Mouse (Mus musculus): Measurements from ENCODE around the gene Pakap.

Pakap gene

GRCm38 (mm10) chr4:57771558-57772219 lies 203.7 kb downstream of the Pakap start:
- no peak for DNase-seq

GRCm38 (mm10) chr4:57772851-57773510 lies 205.0 kb downstream of the Pakap start:
- DNase-seq, result no peak

DNA sequence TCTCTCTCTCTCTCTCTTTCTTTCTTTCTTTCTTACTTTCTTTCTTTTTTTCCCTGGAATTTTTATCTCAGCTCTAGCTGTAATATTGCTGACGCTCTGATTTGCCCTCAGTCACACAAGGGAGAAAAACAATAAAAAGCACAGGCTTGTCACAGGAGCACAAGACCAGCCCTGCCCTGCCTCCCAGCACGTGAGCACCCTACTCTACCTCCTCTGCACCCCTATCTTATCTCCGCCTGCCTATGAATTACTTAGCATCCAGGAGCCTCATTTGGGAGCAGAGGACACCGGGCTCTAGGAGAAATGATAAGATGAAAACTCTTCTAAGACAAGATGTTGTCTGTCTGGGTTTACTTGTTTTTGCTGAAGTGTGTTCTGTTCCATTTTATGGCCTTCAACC lies 206.5 kb downstream of the Pakap start:
- no peak for DNase-seq

DNA sequence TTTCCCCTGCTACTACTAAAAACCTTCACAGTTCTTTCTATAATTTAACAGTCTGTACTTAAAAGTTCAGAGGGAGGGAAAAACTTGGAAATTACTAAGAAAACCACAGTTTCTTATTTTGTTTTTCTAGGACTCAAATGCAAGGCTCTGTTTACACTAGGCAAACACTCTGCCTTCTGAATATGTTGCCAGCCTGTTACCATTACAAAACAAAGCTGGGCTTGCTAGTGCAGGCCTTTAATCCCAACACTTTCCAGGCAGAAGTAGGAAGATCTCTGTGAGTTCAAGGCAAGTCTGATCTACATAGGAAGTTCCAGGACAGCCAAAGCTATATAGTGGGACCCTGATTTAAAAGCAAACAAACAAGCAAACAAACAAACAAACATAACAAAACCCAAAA lies 207.6 kb downstream of the Pakap start:
- DNase-seq, result no peak

DNA sequence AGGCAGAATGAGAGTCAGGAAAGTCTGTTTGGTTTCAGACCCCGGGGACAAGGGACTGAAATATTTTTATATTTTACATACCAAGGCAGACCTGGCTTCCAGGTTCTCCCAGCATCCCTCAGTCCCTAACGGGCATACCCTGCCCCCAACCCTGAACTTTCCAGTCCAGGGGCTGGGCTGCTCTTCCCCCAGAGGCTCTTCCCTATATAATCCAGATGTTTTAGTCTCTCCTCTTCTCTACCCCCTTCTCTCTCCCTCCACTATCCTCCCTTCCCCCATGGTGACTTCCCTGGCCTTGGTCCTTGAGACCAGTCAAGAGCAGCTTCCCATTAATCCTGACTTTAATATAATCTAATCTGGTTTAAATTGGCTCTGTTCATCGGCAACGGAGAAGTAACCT lies 212.4 kb downstream of the Pakap start:
- DNase-seq, result no peak

GRCm38 (mm10) chr4:57780833-57781641 lies 213.1 kb downstream of the Pakap start:
- DNase-seq, result no peak

DNA sequence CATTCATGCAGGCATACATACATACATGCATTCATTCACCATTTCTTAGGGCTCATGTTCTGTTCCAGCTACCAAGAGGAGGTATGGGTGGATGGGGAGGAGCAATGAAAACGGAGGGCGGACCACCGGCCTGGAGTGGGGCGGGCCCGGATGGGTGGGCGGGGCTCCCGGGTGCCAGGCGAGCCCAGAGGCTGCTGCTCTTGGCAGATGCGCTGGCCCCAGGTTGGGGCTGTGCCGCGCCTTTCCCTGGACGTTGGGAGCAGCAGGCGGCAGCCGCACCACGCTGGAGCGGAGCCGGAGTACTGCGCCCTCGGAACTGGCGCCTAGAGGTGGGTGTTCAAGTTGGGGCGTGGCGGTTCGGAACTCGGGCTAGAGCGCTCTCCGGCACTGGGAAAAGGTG lies 214.0 kb downstream of the Pakap start:
- DNase-seq, result peak; percentile 18 to 20

GRCm38 (mm10) chr4:57782549-57783390 lies 214.8 kb downstream of the Pakap start:
- peak in 1 of 2 experiments; percentile 3 for DNase-seq

DNA sequence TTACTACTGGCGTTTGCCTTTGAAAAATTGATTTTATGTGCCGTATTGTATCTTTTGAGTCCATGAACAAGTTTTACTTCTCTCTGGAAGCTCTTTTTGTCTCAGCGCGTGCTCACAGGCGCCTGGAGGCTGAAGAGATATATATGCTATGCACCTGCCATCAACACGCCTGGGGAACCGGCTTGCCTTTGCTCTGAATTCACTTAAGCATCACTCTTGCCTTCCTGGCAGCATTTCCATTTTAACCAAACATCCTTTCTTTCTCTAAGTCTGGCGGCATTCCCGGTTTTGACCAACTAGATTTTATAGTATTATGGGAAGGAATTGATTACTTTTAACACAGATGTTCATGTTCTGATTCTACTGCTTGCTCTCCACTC lies 215.4 kb downstream of the Pakap start:
- DNase-seq, result no peak

- DNase-seq, result no peak
Observed at GRCm38 (mm10) chr4:57783853-57784600, 216.0 kb downstream of the Pakap start.

GRCm38 (mm10) chr4:57788709-57789108 lies 220.7 kb downstream of the Pakap start:
- DNase-seq, result no peak

GRCm38 (mm10) chr4:57789118-57789517 lies 221.1 kb downstream of the Pakap start:
- DNase-seq, result no peak

DNA sequence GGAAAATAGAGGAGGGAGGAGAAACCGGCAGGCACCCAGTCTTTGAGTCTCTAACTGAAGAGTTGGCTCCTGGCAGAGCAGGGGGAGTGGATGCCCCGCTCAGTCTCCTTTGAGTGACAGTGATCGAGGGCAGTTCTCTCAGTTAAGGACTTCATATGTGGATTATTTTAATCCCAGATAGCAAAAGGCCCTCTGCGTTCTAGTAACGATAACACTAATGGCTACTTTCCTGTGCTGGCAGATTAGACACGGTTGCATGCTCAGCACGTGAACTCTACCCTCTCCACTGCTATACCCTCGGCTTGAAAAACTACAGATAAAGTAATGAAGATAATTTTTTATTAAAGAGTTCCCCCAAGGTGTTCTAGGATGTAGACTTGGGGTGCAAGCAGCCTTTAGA lies 226.0 kb downstream of the Pakap start:
- DNase-seq, result no peak

GRCm38 (mm10) chr4:57794547-57794946 lies 226.6 kb downstream of the Pakap start:
- no peak for DNase-seq

GRCm38 (mm10) chr4:57797548-57798285 lies 229.7 kb downstream of the Pakap start:
- no peak for DNase-seq

GRCm38 (mm10) chr4:57798286-57799018 lies 230.5 kb downstream of the Pakap start:
- DNase-seq, result no peak

- DNase-seq, result no peak
Observed at GRCm38 (mm10) chr4:57799297-57799696, 231.3 kb downstream of the Pakap start.

- DNase-seq, result no peak
Observed at GRCm38 (mm10) chr4:57801239-57801638, 233.3 kb downstream of the Pakap start.

DNA sequence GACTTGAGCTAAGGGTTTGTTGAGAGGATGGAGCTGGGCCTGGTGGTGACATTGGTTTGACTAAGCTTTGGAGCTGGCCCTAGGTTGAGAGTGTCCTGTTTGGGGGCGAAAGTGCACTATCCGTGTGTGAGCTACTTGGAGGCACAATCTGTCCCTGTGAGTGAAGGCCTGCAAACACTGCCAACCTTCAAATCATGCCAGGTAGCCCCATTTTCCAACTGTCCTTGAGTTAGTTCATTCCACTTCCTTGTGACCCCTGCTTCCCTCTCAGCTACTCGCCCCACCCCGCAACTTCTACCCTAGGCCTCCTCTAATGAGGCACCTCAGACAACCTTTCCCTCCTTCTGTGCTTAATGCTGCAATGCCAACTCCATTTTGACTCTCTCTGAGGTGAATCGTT lies 234.0 kb downstream of the Pakap start:
- DNase-seq, result no peak

- DNase-seq, result no peak
Observed at GRCm38 (mm10) chr4:57802411-57802810, 234.4 kb downstream of the Pakap start.

DNA sequence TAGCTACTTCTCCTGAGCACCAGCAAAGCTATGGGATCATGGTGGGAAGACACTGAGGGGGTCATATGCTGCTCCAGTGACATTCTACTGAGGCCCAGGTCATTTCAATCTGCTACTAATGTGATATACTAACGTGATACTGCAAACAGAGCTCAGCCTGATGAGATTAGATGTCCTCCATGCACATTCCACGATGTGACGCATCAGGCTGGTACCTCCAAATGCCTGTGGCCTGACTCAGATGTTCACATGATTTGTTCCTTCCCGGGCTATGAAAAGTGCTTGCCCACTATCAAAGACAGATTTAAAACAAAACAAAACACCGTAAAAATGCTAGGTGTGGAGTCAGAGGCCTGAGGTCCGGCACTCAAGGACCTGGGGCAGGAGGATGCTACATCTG lies 236.9 kb downstream of the Pakap start:
- no peak for DNase-seq

All from cerebellum, postnatal 36 days (tissue).